Mouse (Mus musculus): ENCODE measurements around the gene Dlgap5.

- TF ChIP-seq POLR2A (IDR thresholded peaks at IDR 0.05; ENCODE audit: control insufficient read depth in 1 of 2, insufficient read depth in 1 of 2, low read depth in 1 of 2, low read length in 2 of 2, poor library complexity in 1 of 2), result no peak
- no peak for TF ChIP-seq GATA1 (IDR thresholded peaks at IDR 0.05; ENCODE audit: low read depth, low read length)
- 0 out of 4 replicates have a peak, but pooled peaks of 1 of the 2 experiments have one; percentile 13 for TF ChIP-seq EP300 (IDR thresholded peaks at IDR 0.05; ENCODE audit: low read depth in 1 of 2, low read length in 2 of 2)
Observed at GRCm38 (mm10) chr14:47354111-47354577, 64.1 kb downstream of the Dlgap5 start.
